Comparison of ENCODE assay signal across 8 mouse cellular contexts in genomic region chr7:29982931-29983330, GRCm38 (mm10). TPM values are rescaled to one million over a fixed set of nuclear protein-coding genes. Genes with fewer than 3 reads are reported as not detected.
DNase-seq lines count a peak whose midpoint lies in the region; ATAC-seq lines count a peak whose summit lies in the region.

No protein-coding gene starts in this region.

- peaks cover 57% of the 10 kb centered on the region for H3K4me1 ChIP-seq in heart, embryonic 13.5 days
- 0 out of 2 replicates have a peak, but pooled peaks cover 2% of the 10 kb centered on the region for H3K4me1 ChIP-seq in limb, embryonic 11.5 days (ENCODE audit: control insufficient read depth, insufficient read depth, low read length)
- peaks cover 14% of the 10 kb centered on the region; the same call in 1 of the 2 replicates for H3K4me1 ChIP-seq in midbrain, embryonic 14.5 days (ENCODE audit: control insufficient read depth, insufficient read depth, low read length)

- WGBS in heart, embryonic 13.5 days = 21% methylated on average over 6 of the region's 6 CpGs
- WGBS in limb, embryonic 11.5 days = 28% methylated on average over 6 of the region's 6 CpGs
- WGBS in midbrain, embryonic 14.5 days = 25% methylated on average over 6 of the region's 6 CpGs

- H3K4me3 ChIP-seq in heart, embryonic 13.5 days = peak overlapping the region; percentile 92
- peak overlapping the region; percentile 85 for H3K4me3 ChIP-seq in limb, embryonic 11.5 days (ENCODE audit: low read depth, low read length)
- peak overlapping the region; percentile 85 for H3K4me3 ChIP-seq in midbrain, embryonic 14.5 days (replicated peaks; ENCODE audit: low read depth, low read length)

- H3K36me3 ChIP-seq in heart, embryonic 13.5 days = peaks cover 30% of the 10 kb centered on the region
- H3K36me3 ChIP-seq in limb, embryonic 11.5 days (ENCODE audit: control insufficient read depth, insufficient read depth, low read length) = peaks cover 8% of the 10 kb centered on the region; the same call in 1 of the 2 replicates
- H3K36me3 ChIP-seq in midbrain, embryonic 14.5 days (ENCODE audit: control insufficient read depth, insufficient read depth, low read length) = peaks cover 21% of the 10 kb centered on the region

- H3K4me2 ChIP-seq in heart, embryonic 13.5 days = peak overlapping the region; percentile 83
- H3K4me2 ChIP-seq in limb, embryonic 11.5 days (ENCODE audit: low read depth, severe bottlenecking) = peak overlapping the region; percentile 67
- H3K4me2 ChIP-seq in midbrain, embryonic 14.5 days (ENCODE audit: low read length) = peak overlapping the region; percentile 61

- no peaks in the 10 kb centered on the region for H3K9me3 ChIP-seq in heart, embryonic 13.5 days
- no peaks in the 10 kb centered on the region for H3K9me3 ChIP-seq in limb, embryonic 11.5 days (ENCODE audit: control insufficient read depth, low read length)
- no peaks in the 10 kb centered on the region for H3K9me3 ChIP-seq in midbrain, embryonic 14.5 days (ENCODE audit: control insufficient read depth, low read length)

- no peaks in the 10 kb centered on the region for H3K27me3 ChIP-seq in heart, embryonic 13.5 days (replicated peaks)
- H3K27me3 ChIP-seq in limb, embryonic 11.5 days (ENCODE audit: control insufficient read depth, insufficient read depth, low read length) = no peaks in the 10 kb centered on the region
- no peaks in the 10 kb centered on the region for H3K27me3 ChIP-seq in midbrain, embryonic 14.5 days (ENCODE audit: control insufficient read depth, insufficient read depth, low read length)

- ATAC-seq in heart, embryonic 13.5 days (ENCODE audit: extremely low read depth, insufficient number of reproducible peaks, low FRiP score, low TSS enrichment) = no peak
- ATAC-seq in limb, embryonic 11.5 days (ENCODE audit: insufficient number of reproducible peaks, low FRiP score, low TSS enrichment, low read depth) = no peak
- ATAC-seq in midbrain, embryonic 14.5 days (ENCODE audit: low FRiP score, low TSS enrichment) = no peak

- peak; percentile 20 for DNase-seq in adrenal gland, adult 8-10 months
- no peak for DNase-seq in adrenal gland, postnatal 4 days (ENCODE audit: low spot score in 2 of 2)
- DNase-seq in thymus, postnatal 14 days = peak; percentile 7
- no peak for DNase-seq in thymus, postnatal 10 days (ENCODE audit: low spot score in 2 of 2)
- DNase-seq in limb, embryonic 11.5 days (ENCODE audit: low spot score) = no peak
- peak; percentile 5 for DNase-seq in midbrain, embryonic 14.5 days
- no peak for DNase-seq in layer of hippocampus, adult 18-20 months (ENCODE audit: low spot score in 2 of 2)

- H3K27ac ChIP-seq in heart, embryonic 13.5 days (replicated peaks) = peak overlapping the region; percentile 100
- peak overlapping the region; percentile 92 for H3K27ac ChIP-seq in limb, embryonic 11.5 days (replicated peaks; ENCODE audit: low read depth, low read length)
- peak overlapping the region; percentile 90; the same call in 1 of the 2 replicates for H3K27ac ChIP-seq in midbrain, embryonic 14.5 days (replicated peaks; ENCODE audit: low read depth, low read length)

- H3K9ac ChIP-seq in heart, embryonic 13.5 days = peak overlapping the region; percentile 97
- peak overlapping the region; percentile 85 for H3K9ac ChIP-seq in limb, embryonic 11.5 days (ENCODE audit: low read length)
- peak overlapping the region; percentile 85 for H3K9ac ChIP-seq in midbrain, embryonic 14.5 days (replicated peaks; ENCODE audit: low read length)

RNA-seq across cellular contexts. Expression of gene Zfp568, which starts 0.8 kb away (rescaled TPM):
- 10 to 100 TPM; 10.7 to 13.1 (median 11.9) TPM for total RNA-seq in adrenal gland, adult 8-10 months (2022)
- total RNA-seq in adrenal gland, postnatal 4 days (2021) = 10 to 100 TPM; 22.8 to 26.2 TPM
- 17.2 and 20.2 TPM in 2 replicates for polyA plus RNA-seq in heart, embryonic 13.5 days (2015; fragmentation: Nextera tagmentation; extraction: Ambion mirVana)
- polyA plus RNA-seq in limb, embryonic 11.5 days (2014; fragmentation: Nextera tagmentation; extraction: Ambion mirVana) = 25.2 and 30.5 TPM in 2 replicates
- polyA plus RNA-seq in midbrain, embryonic 14.5 days (2014; fragmentation: Nextera tagmentation; extraction: Ambion mirVana) = 3.3 and 5.5 TPM in 2 replicates
- 1 to 10 TPM; 3.5 to 4.5 TPM for total RNA-seq in layer of hippocampus, adult 18-20 months (2021)

RNA-seq across cellular contexts. Expression of gene Zfp74, which starts 29.0 kb away (rescaled TPM):
- 10 to 100 TPM; 11.0 to 14.6 (median 12.1) TPM for total RNA-seq in adrenal gland, adult 8-10 months (2022)
- 10 to 100 TPM; 13.3 to 16.0 TPM for total RNA-seq in adrenal gland, postnatal 4 days (2021)
- 7.2 TPM in 2 replicates for polyA plus RNA-seq in heart, embryonic 13.5 days (2015; fragmentation: Nextera tagmentation; extraction: Ambion mirVana)
- 16.6 and 17.0 TPM in 2 replicates for polyA plus RNA-seq in limb, embryonic 11.5 days (2014; fragmentation: Nextera tagmentation; extraction: Ambion mirVana)
- 16.3 and 22.1 TPM in 2 replicates for polyA plus RNA-seq in midbrain, embryonic 14.5 days (2014; fragmentation: Nextera tagmentation; extraction: Ambion mirVana)
- 10 to 100 TPM; 15.4 to 18.1 TPM for total RNA-seq in layer of hippocampus, adult 18-20 months (2021)

Comparison
In these comparisons a context has a peak if more than half of its experiments do, and no peak if none do; other contexts are left out.
1. DNase-seq: peak in adrenal gland, adult 8-10 months (single experiment), thymus, postnatal 14 days (single experiment) and midbrain, embryonic 14.5 days (single experiment); none in adrenal gland, postnatal 4 days (0 of 2), thymus, postnatal 10 days (0 of 2), limb, embryonic 11.5 days (single experiment) and layer of hippocampus, adult 18-20 months (0 of 2).
2. Peak in every context shown above with its lines, with median percentiles within 50 percentile points of each other: H3K27ac ChIP-seq, H3K4me2 ChIP-seq, H3K4me3 ChIP-seq and H3K9ac ChIP-seq.